Mouse (Mus musculus): ENCODE measurements around the gene Gm20773. TPM values are rescaled to one million over a fixed set of nuclear protein-coding genes. Genes with fewer than 3 reads are reported as not detected.
"Not testable (repeated sequence)": the region's sequence is repeated elsewhere in the genome, so short reads cannot be mapped to it uniquely, and the experiment has no call there.

Gm20773 gene
- polyA plus RNA-seq (2015; fragmentation: Nextera tagmentation; extraction: Ambion mirVana) = not detected in 2 replicates

- not testable (repeated sequence) for H3K9ac ChIP-seq; ATAC-seq (ENCODE audit: low FRiP score); H3K4me2 ChIP-seq; H3K27me3 ChIP-seq; H3K27ac ChIP-seq; H3K36me3 ChIP-seq; H3K9me3 ChIP-seq; H3K4me1 ChIP-seq (replicated peaks); H3K4me3 ChIP-seq
- no CpG with 5 or more reads among the region's 1 CpGs for WGBS
Observed at GRCm38 (mm10) chrY:13493726-13494125, at the start of gene Gm20773. Gene Gm20773, plus strand, starts transcription at chrY:13494026.

- not testable (repeated sequence) for H3K36me3 ChIP-seq; H3K27me3 ChIP-seq; H3K9me3 ChIP-seq; H3K4me2 ChIP-seq; H3K4me3 ChIP-seq; H3K9ac ChIP-seq; ATAC-seq (ENCODE audit: low FRiP score); H3K27ac ChIP-seq; H3K4me1 ChIP-seq (replicated peaks)
- WGBS = 75% methylated on average over 2 of the region's 3 CpGs
Observed at GRCm38 (mm10) chrY:13465479-13465878, 28.3 kb upstream of the Gm20773 start, which contains the start of gene Gm21866. Gene Gm21866, minus strand, starts transcription at chrY:13465579.

Other genes with a start within 250 kb of the Gm20773 start
- gene Gm21440, start 241.6 kb upstream of the Gm20773 start, polyA plus RNA-seq (2015; fragmentation: Nextera tagmentation; extraction: Ambion mirVana) = not detected in 2 replicates
- gene Gm21454, start 241.6 kb upstream of the Gm20773 start, polyA plus RNA-seq (2015; fragmentation: Nextera tagmentation; extraction: Ambion mirVana) = not detected in 2 replicates
- gene Gm21725, start 145.0 kb upstream of the Gm20773 start, polyA plus RNA-seq (2015; fragmentation: Nextera tagmentation; extraction: Ambion mirVana) = not detected in 2 replicates
- not detected in 2 replicates for gene Gm21866, start 28.4 kb upstream of the Gm20773 start, polyA plus RNA-seq (2015; fragmentation: Nextera tagmentation; extraction: Ambion mirVana)